ENCODE assay signal across 8 mouse cellular contexts in genomic region chr10:80955536-80955935, GRCm38 (mm10). TPM values are rescaled to one million over a fixed set of nuclear protein-coding genes. Genes with fewer than 3 reads are reported as not detected.
A peak's percentile ranks its signal among the peaks of the same experiment; 100 is the strongest.
DNase-seq lines count a peak whose midpoint lies in the region; ATAC-seq and TF ChIP-seq lines count a peak whose summit lies in the region.

No protein-coding gene starts in this region.

- no peak for ATAC-seq in liver, embryonic 11.5 days (replicated peaks; ENCODE audit: low FRiP score)
- peak; percentile 40; the same call in 1 of the 2 replicates for ATAC-seq in kidney, postnatal 0 days (replicated peaks; ENCODE audit: low FRiP score, low read depth)
- ATAC-seq in stomach, embryonic 16.5 days (ENCODE audit: insufficient read depth, low FRiP score), result peak; percentile 65; the same call in 1 of the 2 replicates

- H3K79me2 ChIP-seq in liver, adult 2 months (ENCODE audit: control insufficient read depth, insufficient read depth, low read length), result no peaks in the 10 kb centered on the region

- H3K36me3 ChIP-seq in liver, adult 2 months (ENCODE audit: control insufficient read depth, insufficient read depth, low read length), result no peaks in the 10 kb centered on the region
- no peaks in the 10 kb centered on the region for H3K36me3 ChIP-seq in liver, embryonic 11.5 days (ENCODE audit: control insufficient read depth, insufficient read depth, low read length)
- no peaks in the 10 kb centered on the region for H3K36me3 ChIP-seq in kidney, postnatal 0 days (ENCODE audit: insufficient read depth, low read length)
- H3K36me3 ChIP-seq in stomach, embryonic 16.5 days (ENCODE audit: control insufficient read depth, insufficient read depth, low read length), result no peaks in the 10 kb centered on the region

- no peak for DNase-seq in liver, adult 2 months (ENCODE audit: extremely low read depth, low read depth, low spot score)
- no peak for DNase-seq in liver, embryonic 11.5 days (ENCODE audit: low spot score)
- DNase-seq in NIH3T3 (ENCODE audit: low read depth), result peak; percentile 91
- DNase-seq in cerebellum, postnatal 36 days, result peak; percentile 73 to 77
- peak; percentile 59 for DNase-seq in gastrocnemius, postnatal 25 days
- peak; percentile 84 for DNase-seq in kidney, postnatal 0 days (ENCODE audit: low spot score)
- DNase-seq in lung, postnatal 4 days, result peak; percentile 66 to 81

- no peak overlapping the region for H3K4me3 ChIP-seq in liver, adult 2 months (ENCODE audit: insufficient read depth, low read depth, low read length)
- H3K4me3 ChIP-seq in liver, embryonic 11.5 days (ENCODE audit: low read depth, low read length), result no peak overlapping the region
- no peak overlapping the region for H3K4me3 ChIP-seq in kidney, postnatal 0 days (replicated peaks; ENCODE audit: low read depth, low read length)
- H3K4me3 ChIP-seq in stomach, embryonic 16.5 days (replicated peaks; ENCODE audit: low read length), result no peak overlapping the region

- no peak for TF ChIP-seq POLR2A in liver, adult 2 months (IDR thresholded peaks at IDR 0.05; ENCODE audit: extremely low read depth, insufficient read depth, low read length)

- no peak overlapping the region for H3K27ac ChIP-seq in liver, adult 2 months (replicated peaks; ENCODE audit: insufficient read depth, low read depth, low read length)
- H3K27ac ChIP-seq in liver, embryonic 11.5 days (ENCODE audit: low read depth, low read length), result no peak overlapping the region
- H3K27ac ChIP-seq in kidney, postnatal 0 days, result peak overlapping the region; percentile 57; the same call in 1 of the 2 replicates
- H3K27ac ChIP-seq in stomach, embryonic 16.5 days (ENCODE audit: low read length), result peak overlapping the region; percentile 55

- peak; percentile 79 for TF ChIP-seq CTCF in liver, adult 2 months (IDR thresholded peaks at IDR 0.05; ENCODE audit: low read depth, low read length)
- TF ChIP-seq CTCF in kidney, postnatal 0 days (IDR thresholded peaks at IDR 0.05; ENCODE audit: low read depth), result peak; percentile 84

- peaks cover 25% of the 10 kb centered on the region for H3K4me1 ChIP-seq in liver, adult 2 months (ENCODE audit: control insufficient read depth, insufficient read depth, low read length)
- H3K4me1 ChIP-seq in liver, embryonic 11.5 days (replicated peaks; ENCODE audit: control insufficient read depth, insufficient read depth, low read length), result 0 out of 2 replicates have a peak, but pooled peaks cover 2% of the 10 kb centered on the region
- no peaks in the 10 kb centered on the region for H3K4me1 ChIP-seq in kidney, postnatal 0 days (replicated peaks; ENCODE audit: insufficient read depth, low read length)
- peaks cover 18% of the 10 kb centered on the region for H3K4me1 ChIP-seq in stomach, embryonic 16.5 days (ENCODE audit: control insufficient read depth, insufficient read depth, low read length)

- H3K9ac ChIP-seq in liver, adult 2 months (ENCODE audit: low read depth, low read length), result no peak overlapping the region
- no peak overlapping the region for H3K9ac ChIP-seq in liver, embryonic 11.5 days (ENCODE audit: low read depth, low read length)
- H3K9ac ChIP-seq in kidney, postnatal 0 days (ENCODE audit: low read depth, low read length), result no peak overlapping the region
- no peak overlapping the region for H3K9ac ChIP-seq in stomach, embryonic 16.5 days (ENCODE audit: low read length)

- 23% methylated on average over 9 of the region's 9 CpGs for WGBS in liver, adult 2 months
- WGBS in liver, embryonic 11.5 days, result 23% methylated on average over 9 of the region's 9 CpGs
- WGBS in kidney, postnatal 0 days, result 24% methylated on average over 9 of the region's 9 CpGs
- WGBS in stomach, embryonic 16.5 days, result 23% methylated on average over 9 of the region's 9 CpGs

- no peaks in the 10 kb centered on the region for H3K9me3 ChIP-seq in liver, embryonic 11.5 days (ENCODE audit: control insufficient read depth, low read length)
- no peaks in the 10 kb centered on the region for H3K9me3 ChIP-seq in kidney, postnatal 0 days (replicated peaks; ENCODE audit: low read length)
- no peaks in the 10 kb centered on the region for H3K9me3 ChIP-seq in stomach, embryonic 16.5 days (replicated peaks; ENCODE audit: control insufficient read depth, low read length)

- H3K4me2 ChIP-seq in liver, embryonic 11.5 days, result no peak overlapping the region
- H3K4me2 ChIP-seq in kidney, postnatal 0 days (ENCODE audit: low read length), result no peak overlapping the region
- H3K4me2 ChIP-seq in stomach, embryonic 16.5 days (ENCODE audit: low read depth, low read length), result no peak overlapping the region

- H3K27me3 ChIP-seq in liver, adult 2 months (ENCODE audit: control insufficient read depth, insufficient read depth, low read length), result no peaks in the 10 kb centered on the region
- H3K27me3 ChIP-seq in liver, embryonic 11.5 days (replicated peaks; ENCODE audit: control insufficient read depth, insufficient read depth, low read length), result no peaks in the 10 kb centered on the region
- H3K27me3 ChIP-seq in kidney, postnatal 0 days (ENCODE audit: insufficient read depth, low read length), result no peaks in the 10 kb centered on the region
- H3K27me3 ChIP-seq in stomach, embryonic 16.5 days (ENCODE audit: control insufficient read depth, insufficient read depth, low read length), result no peaks in the 10 kb centered on the region

RNA-seq across cellular contexts. Expression of gene Gadd45b, which starts 25.7 kb away (rescaled TPM):
- 2.1 and 8.3 TPM in 2 replicates for total RNA-seq in liver, adult 2 months (2014; rRNA removed)
- 1.4 and 1.8 TPM in 2 replicates for polyA plus RNA-seq in liver, adult 2 months (2012; rRNA removed)
- 4.0 and 5.0 TPM in 2 replicates for polyA plus RNA-seq in liver, embryonic 11.5 days (2014; fragmentation: Nextera tagmentation; extraction: Ambion mirVana)
- 10 to 100 TPM; 12.7 to 30.0 TPM for total RNA-seq in gastrocnemius, postnatal 25 days (2021)
- 17.4 and 20.8 TPM in 2 replicates for polyA plus RNA-seq in kidney, postnatal 0 days (2015; fragmentation: Nextera tagmentation; extraction: Ambion mirVana)
- polyA plus RNA-seq in stomach, embryonic 16.5 days (2015; fragmentation: Nextera tagmentation; extraction: Ambion mirVana), result 34.8 and 40.9 TPM in 2 replicates

RNA-seq across cellular contexts. Expression of gene Lmnb2, which starts 37.5 kb away (rescaled TPM):
- 3.2 and 3.3 TPM in 2 replicates for total RNA-seq in liver, adult 2 months (2014; rRNA removed)
- 5.5 and 6.6 TPM in 2 replicates for polyA plus RNA-seq in liver, adult 2 months (2012; rRNA removed)
- 16.2 and 18.2 TPM in 2 replicates for polyA plus RNA-seq in liver, embryonic 11.5 days (2014; fragmentation: Nextera tagmentation; extraction: Ambion mirVana)
- 1 to 10 TPM; 3.7 to 5.1 TPM for total RNA-seq in gastrocnemius, postnatal 25 days (2021)
- 21.9 and 26.0 TPM in 2 replicates for polyA plus RNA-seq in kidney, postnatal 0 days (2015; fragmentation: Nextera tagmentation; extraction: Ambion mirVana)
- 43.4 and 43.9 TPM in 2 replicates for polyA plus RNA-seq in stomach, embryonic 16.5 days (2015; fragmentation: Nextera tagmentation; extraction: Ambion mirVana)

RNA-seq across cellular contexts. Expression of gene Timm13, which starts 54.8 kb away (rescaled TPM):
- 79.9 and 87.7 TPM in 2 replicates for total RNA-seq in liver, adult 2 months (2014; rRNA removed)
- polyA plus RNA-seq in liver, adult 2 months (2012; rRNA removed), result 369 and 388 TPM in 2 replicates
- polyA plus RNA-seq in liver, embryonic 11.5 days (2014; fragmentation: Nextera tagmentation; extraction: Ambion mirVana), result 396 and 445 TPM in 2 replicates
- total RNA-seq in gastrocnemius, postnatal 25 days (2021), result 100 to 1,000 TPM; 114 to 125 TPM
- 434 and 437 TPM in 2 replicates for polyA plus RNA-seq in kidney, postnatal 0 days (2015; fragmentation: Nextera tagmentation; extraction: Ambion mirVana)
- polyA plus RNA-seq in stomach, embryonic 16.5 days (2015; fragmentation: Nextera tagmentation; extraction: Ambion mirVana), result 288 and 309 TPM in 2 replicates

RNA-seq across cellular contexts. Expression of gene Gng7, which starts 59.2 kb away (rescaled TPM):
- 0.09 and 0.13 TPM in 2 replicates for total RNA-seq in liver, adult 2 months (2014; rRNA removed)
- 0.65 TPM in 2 replicates for polyA plus RNA-seq in liver, adult 2 months (2012; rRNA removed)
- polyA plus RNA-seq in liver, embryonic 11.5 days (2014; fragmentation: Nextera tagmentation; extraction: Ambion mirVana), result 1.8 and 2.1 TPM in 2 replicates
- 1 to 10 TPM in 1 of 2 experiments, under 1 TPM in 1; 0.61 to 1.1 TPM for total RNA-seq in gastrocnemius, postnatal 25 days (2021)
- 3.4 TPM in 2 replicates for polyA plus RNA-seq in kidney, postnatal 0 days (2015; fragmentation: Nextera tagmentation; extraction: Ambion mirVana)
- polyA plus RNA-seq in stomach, embryonic 16.5 days (2015; fragmentation: Nextera tagmentation; extraction: Ambion mirVana), result 5.2 and 6.1 TPM in 2 replicates

Comparison
In these comparisons a context has a peak if more than half of its experiments do, and no peak if none do; other contexts are left out.
1. DNase-seq: peak in NIH3T3 (single experiment), cerebellum, postnatal 36 days (2 of 2), gastrocnemius, postnatal 25 days (single experiment), kidney, postnatal 0 days (single experiment) and lung, postnatal 4 days (2 of 2); none in liver, adult 2 months (single experiment) and liver, embryonic 11.5 days (single experiment).
2. H3K27ac ChIP-seq: peak in kidney, postnatal 0 days (single experiment) and stomach, embryonic 16.5 days (single experiment); none in liver, adult 2 months (single experiment) and liver, embryonic 11.5 days (single experiment).